Mouse (Mus musculus) ovary, adult 18-20 months (tissue): ENCODE data around the gene Ddx3x.
"Not testable (repeated sequence)": the region's sequence is repeated elsewhere in the genome, so short reads cannot be mapped to it uniquely, and the experiment has no call there.

Experiments
- DNase-seq: peaks from one replicate; pipeline ENCODE4 v3.0.0; 2022; ENCODE audit warnings: low spot score, mixed read lengths

The Ddx3x gene

DNA sequence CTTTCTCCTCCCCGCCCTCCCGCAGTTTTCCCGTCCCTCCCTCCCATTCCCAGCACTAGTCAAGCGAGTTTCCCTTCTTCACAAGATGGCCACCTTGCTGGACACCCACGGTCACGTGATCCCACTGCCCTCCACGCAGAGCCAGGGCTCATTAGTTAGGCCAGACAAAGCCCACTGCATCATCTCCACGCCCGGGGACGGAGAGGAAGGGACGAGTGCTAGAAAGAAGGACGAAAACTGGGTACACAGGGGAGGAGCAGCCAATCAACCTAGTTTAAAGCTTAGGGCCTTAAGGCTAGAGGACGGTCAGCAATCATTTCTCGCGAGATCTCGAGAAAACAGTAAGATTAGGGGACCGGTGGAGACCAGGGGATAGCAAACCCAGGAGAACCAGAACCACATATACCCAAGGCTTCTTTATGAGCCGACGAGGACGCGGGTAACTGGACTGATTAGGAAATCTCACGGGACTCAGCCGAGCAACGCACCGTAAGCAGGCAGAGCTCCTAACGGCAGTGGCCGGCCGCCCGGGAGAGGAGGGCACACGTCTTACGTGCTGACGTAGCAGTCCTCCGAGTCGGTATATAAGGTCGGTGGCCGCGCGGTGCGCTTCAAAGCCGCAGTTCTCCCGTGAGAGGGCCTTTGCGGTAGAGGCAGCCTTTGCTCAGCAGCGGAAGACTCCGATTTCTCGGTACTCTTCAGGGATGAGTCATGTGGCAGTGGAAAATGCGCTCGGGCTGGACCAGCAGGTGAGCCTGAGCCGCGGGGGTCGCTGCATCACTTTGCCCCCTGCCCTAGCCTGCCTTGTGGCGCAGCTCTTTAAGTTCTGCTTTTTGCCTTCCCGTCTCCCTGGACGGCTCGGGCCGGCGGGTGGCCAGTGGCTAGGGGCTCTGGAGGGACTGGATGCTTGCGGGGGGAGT, at the start of gene Ddx3x:
Ddx3x (plus strand) TSS at position 562 of the 920 bp plus-strand sequence.
- DNase-seq = peak; percentile 90

DNA sequence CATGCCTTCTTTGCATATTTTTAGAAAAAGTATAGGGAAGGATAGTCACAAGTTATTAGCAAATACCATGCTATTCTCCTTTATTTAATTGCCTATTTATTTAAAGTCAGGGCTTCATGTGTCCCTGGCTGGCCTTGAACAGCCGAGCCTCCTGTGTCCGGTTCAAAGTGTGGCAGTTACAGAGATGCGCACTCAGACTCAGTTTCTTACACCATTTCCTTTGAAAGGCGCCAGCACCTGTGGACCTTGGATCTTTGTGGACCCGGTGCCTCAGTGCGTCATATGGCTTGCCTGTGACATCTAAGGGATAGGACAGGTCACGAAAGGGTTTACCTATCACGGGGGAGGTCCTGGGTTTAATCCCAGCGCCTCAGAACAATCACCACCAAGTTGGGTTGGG, 49.5 kb upstream of the Ddx3x start:
- no peak for DNase-seq

DNA sequence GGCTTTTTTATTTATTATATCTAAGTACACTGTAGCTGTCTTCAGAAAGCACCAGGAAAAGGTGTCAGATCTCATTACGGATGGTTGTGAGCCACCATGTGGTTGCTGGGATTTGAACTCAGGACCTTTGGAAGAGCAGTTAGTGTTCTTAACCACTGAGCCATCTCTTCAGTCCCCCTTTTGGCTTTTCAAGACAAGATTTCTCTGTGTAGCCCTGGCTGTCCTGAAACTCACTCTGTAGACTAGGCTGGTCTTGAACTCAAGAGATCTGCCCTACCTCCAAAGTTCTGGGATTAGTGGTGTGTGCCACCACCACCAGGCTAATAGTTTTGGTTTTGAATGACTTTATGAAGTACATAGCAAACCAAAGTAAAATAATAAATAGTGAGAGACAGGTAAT, 47.9 kb upstream of the Ddx3x start:
- not testable (repeated sequence) for DNase-seq

GRCm38 (mm10) chrX:13233631-13234030, 47.1 kb upstream of the Ddx3x start:
- no peak for DNase-seq

DNA sequence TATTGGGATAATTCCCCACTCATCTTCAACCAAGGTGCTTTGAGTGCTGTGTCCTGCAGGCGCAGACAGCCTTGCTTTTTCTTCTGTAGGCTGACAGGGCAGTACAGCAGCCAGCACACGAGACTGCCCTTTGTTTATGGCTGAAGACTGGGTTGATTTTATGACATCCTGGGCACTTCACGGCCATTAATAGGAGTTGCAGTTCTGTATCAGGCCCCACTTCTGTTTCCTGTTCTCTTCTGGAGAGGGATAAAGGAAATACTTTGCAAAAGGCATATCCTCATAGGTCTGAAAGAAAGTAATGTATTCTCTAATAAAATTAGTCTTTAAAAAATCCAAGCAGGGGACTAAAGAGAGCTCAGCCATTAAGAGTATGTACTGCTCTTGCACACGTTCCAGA, 46.1 kb upstream of the Ddx3x start:
- no peak for DNase-seq

- DNase-seq = no peak
These were observed 44.6 kb upstream of the Ddx3x start for GRCm38 (mm10) chrX:13236100-13236568.

DNA sequence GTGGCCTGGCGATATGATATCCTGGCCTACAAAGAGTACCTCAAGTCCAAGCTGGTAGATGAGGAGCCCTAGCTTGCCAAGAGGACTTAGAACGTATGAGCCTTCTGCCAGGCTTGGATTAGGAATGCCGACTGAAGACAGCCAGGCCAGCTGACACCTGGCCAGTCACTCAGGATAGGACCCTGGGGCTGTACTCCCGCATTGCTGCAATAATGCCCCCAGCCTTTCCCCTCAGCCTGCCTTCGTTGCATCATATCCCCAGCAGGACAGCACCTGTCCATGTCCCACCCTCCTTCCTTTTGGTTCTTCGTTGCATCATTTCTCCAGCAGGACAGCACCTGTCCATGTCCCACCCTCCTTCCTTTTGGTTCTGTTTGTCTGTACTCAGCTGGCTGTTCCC, 41.3 kb upstream of the Ddx3x start:
- no peak for DNase-seq

GRCm38 (mm10) chrX:13240646-13241425, 39.9 kb upstream of the Ddx3x start:
- DNase-seq = no peak

GRCm38 (mm10) chrX:13241426-13242319, 39.1 kb upstream of the Ddx3x start:
- DNase-seq = no peak

GRCm38 (mm10) chrX:13242320-13243096, 38.3 kb upstream of the Ddx3x start:
- DNase-seq = peak; percentile 87

- no peak for DNase-seq
These were observed 37.3 kb upstream of the Ddx3x start for GRCm38 (mm10) chrX:13243133-13244123.

DNA sequence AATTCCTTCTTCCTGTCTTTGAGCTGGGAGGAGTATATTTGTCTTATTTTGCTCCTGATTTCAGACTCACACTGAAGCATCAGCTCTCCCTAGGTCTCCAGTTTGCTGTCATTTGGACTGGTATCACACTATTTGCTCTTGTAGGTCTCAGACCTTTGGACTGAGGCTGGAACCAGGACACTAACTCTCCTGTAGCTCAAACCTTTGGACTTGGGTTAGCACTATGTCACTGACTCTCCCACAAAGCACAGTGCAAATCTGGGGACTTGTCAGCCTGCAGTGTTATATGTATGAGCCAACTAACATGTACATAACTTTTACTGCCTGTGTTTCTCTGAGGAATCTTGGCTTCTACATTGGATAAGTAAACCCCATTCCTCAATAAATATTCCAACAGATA, 36.2 kb upstream of the Ddx3x start:
- DNase-seq = no peak

- DNase-seq = no peak
These were observed 35.7 kb upstream of the Ddx3x start for GRCm38 (mm10) chrX:13245027-13245426.

DNA sequence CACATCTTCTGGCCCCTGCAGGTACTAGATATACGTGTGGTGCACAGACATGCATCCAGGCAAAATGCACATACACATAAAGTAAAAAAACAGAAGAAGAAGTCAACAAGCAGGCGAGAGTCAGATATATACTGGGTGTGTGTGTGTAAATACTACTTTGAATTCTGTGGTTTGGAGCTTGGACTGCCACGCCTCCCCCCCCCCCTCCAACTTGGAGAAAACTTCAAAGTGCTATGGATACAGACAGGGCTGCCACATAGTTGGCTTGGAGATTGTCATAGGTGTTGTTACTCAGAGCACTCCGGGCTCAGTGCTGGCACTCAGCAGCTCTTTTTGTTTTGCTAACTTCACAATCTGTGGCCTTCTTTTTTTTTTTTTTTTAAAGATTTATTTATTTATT, 29.1 kb upstream of the Ddx3x start:
- DNase-seq = no peak

DNA sequence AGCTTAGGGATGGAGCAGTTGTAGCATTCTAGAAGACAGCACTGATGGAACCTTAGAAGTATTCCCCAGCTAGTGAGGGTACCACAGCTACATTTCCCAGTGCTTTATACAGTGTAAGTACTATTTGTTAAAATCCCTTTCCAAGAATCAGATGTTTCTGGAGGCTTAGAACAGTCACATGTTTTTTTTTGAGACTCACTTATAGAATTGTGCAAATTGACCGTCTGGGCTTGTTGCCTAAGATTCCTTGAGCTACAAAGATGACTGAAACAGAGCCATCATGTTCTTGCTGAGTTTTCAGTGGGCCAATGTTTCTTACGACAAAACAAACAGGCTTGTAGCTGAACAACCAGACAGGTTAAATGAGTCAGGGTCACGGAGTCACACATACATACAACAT, 26.5 kb upstream of the Ddx3x start:
- no peak for DNase-seq

- no peak for DNase-seq
These were observed 17.4 kb upstream of the Ddx3x start for GRCm38 (mm10) chrX:13263356-13263755.

DNA sequence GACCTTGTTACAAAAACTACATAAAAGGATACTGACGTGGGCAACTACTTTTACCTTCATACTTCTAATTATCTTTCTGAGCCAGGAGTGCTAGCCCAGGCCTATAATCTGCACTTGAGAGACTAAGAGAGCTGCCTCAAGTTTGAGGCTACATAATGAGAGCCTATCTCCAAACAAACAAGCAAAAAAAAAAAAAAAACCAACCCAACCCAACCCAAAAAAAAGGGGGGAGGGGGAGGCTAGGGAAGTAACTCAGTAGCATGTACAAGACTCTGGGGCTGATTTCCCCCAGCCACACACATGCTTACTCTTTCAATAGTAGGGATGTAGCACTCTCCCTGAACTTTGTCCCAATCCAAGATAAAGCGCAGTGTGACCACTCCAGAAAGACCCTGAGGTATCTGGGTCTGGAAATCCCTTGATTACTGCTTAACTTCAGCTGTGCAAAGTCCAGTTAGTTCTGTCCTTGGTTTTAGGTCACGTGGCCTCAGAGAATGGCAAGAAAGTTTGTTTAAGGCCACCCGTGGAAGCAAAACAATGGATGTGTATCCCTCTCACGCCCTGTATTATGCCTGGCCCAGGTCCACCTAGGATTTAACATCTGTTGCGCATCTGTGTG, 5.1 kb upstream of the Ddx3x start:
- DNase-seq = peak; percentile 8

DNA sequence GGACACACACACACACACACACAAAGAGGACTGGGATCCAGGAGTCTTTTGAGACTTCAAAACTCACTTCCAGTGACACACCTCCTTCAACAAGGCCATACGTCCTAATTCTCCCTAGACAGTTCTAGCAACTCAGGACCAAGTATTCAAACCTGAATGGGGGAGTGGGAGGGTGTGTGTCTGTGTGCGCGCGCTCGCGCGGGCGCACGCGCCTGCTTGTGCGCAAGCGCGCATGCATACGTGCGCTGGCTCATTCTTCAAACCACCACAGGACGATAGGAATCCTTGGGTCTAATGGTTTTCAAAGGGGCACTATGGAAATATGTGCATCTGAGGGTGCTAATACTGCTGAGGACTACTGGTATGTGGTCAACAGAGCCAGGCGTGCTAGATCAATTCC, 1.8 kb upstream of the Ddx3x start:
- no peak for DNase-seq

DNA sequence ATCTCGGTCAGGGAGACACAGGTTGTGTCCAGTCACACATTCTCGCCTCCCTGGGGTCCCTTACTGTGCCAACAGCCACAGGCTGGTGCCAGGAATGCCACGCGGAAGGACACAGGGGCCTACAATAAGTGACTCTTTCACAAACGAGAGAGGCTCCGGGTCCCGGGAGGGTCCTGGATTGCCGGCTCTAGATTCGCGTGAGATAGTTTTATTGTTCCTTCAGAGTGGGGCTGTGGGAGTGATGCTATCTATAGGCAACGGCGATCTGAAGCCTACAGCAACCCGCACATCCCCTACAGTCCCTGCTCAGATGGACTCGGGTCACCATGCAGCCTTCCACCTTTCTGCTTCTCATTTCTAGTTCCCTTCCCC, 747 bp upstream of the Ddx3x start:
- DNase-seq = no peak
